Mouse (Mus musculus) thymus, adult 2 months (tissue): ENCODE data around the gene Flt4.

ENCODE experiments used
- CTCF ChIP-seq: fragments of 200-500 bp; IDR thresholded peaks from 2 replicates; pipeline ENCODE4 v1.5.1; 2012; ENCODE audit warnings: mild to moderate bottlenecking, control low read depth, low read length, moderate library complexity, borderline replicate concordance; ENCODE audit not compliant: control insufficient read depth, poor library complexity, insufficient read depth; ENCODE audit errors: extremely low read depth
- POLR2A ChIP-seq: fragments of 200-500 bp; IDR thresholded peaks from 2 replicates; pipeline ENCODE4 v1.6.1; 2012; ENCODE audit warnings: mild to moderate bottlenecking, low read length, control low read depth, moderate library complexity; ENCODE audit not compliant: control insufficient read depth, poor library complexity, insufficient read depth; ENCODE audit errors: extremely low read depth

GRCm38 (mm10) chr11:49664262-49665140, 55.4 kb downstream of the Flt4 start:
- TF ChIP-seq POLR2A (no peak), CTCF (no peak)
